Mouse (Mus musculus) spleen, adult 12 weeks (tissue): Measurements from ENCODE around the gene Haus6.
A peak's percentile ranks its signal among the peaks of the same experiment; 100 is the strongest.

ENCODE experiments used
- DNase-seq: peaks from one replicate; pipeline ENCODE4 v3.0.0; 2022; ENCODE audit warnings: low spot score

Gene Haus6

GRCm38 (mm10) chr4:86575283-86575983 lies 36.4 kb downstream of the Haus6 start, which contains the start of gene Rraga:
Rraga (plus strand) TSS chr4:86575668.
- DNase-seq, result peak; percentile 94

- no peak for DNase-seq
These were observed 36.9 kb downstream of the Haus6 start for GRCm38 (mm10) chr4:86574939-86575282.

GRCm38 (mm10) chr4:86561061-86561460 lies 50.8 kb downstream of the Haus6 start:
- DNase-seq, result no peak

- no peak for DNase-seq
These were observed 52.8 kb downstream of the Haus6 start for GRCm38 (mm10) chr4:86559006-86559405.

GRCm38 (mm10) chr4:86558228-86558627 lies 53.6 kb downstream of the Haus6 start, which contains the start of gene Saxo1:
Saxo1 (minus strand) TSS chr4:86558328.
- no peak for DNase-seq

GRCm38 (mm10) chr4:86557371-86557770 lies 54.5 kb downstream of the Haus6 start:
- DNase-seq, result no peak

- DNase-seq, result no peak
These were observed 56.7 kb downstream of the Haus6 start for GRCm38 (mm10) chr4:86555035-86555707.

- DNase-seq, result no peak
These were observed 63.5 kb downstream of the Haus6 start for GRCm38 (mm10) chr4:86548332-86548731.

- DNase-seq, result no peak
These were observed 66.2 kb downstream of the Haus6 start for GRCm38 (mm10) chr4:86545615-86546014.

- no peak for DNase-seq
These were observed 67.9 kb downstream of the Haus6 start for GRCm38 (mm10) chr4:86543999-86544398.

GRCm38 (mm10) chr4:86541573-86541972 lies 70.3 kb downstream of the Haus6 start:
- DNase-seq, result no peak

- DNase-seq, result no peak
These were observed 72.9 kb downstream of the Haus6 start for GRCm38 (mm10) chr4:86538936-86539335.

GRCm38 (mm10) chr4:86537972-86538371 lies 73.9 kb downstream of the Haus6 start:
- no peak for DNase-seq

GRCm38 (mm10) chr4:86534091-86534481 lies 77.8 kb downstream of the Haus6 start:
- DNase-seq, result no peak

- DNase-seq, result no peak
These were observed 78.3 kb downstream of the Haus6 start for GRCm38 (mm10) chr4:86533406-86534090.

- DNase-seq, result no peak
These were observed 82.7 kb downstream of the Haus6 start for GRCm38 (mm10) chr4:86529161-86529560.
